23 mouse cellular contexts compared by ENCODE assay signal in the genomic region with DNA sequence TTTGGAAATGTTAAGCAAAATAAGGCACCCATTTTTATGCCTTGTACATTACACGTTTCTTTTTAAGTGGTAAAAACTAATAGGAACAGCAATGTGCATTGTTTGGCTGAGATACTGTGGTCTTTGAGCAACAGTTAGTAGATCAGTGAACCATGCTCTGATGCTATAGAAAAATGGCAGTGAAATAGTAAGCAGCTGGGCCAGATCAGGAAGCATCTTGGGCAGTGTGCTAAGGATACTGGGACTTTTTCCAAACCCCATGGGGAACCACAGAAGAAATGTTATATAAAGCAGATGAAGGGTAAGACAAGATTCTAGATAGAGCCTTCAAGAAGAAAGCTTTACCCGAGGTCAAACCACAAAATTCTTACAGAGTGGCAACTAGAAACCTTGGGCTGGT.
"Had no signal": no experiment of that assay in that cellular context is flagged by ENCODE, and none has a peak within 500 bp of the region (broad histone marks: within the 10 kb centered on the region; RNA-seq: fewer than 3 reads in every experiment).

No protein-coding gene starts in this region.

- H3K36me3 ChIP-seq: heart, embryonic 13.5 days; heart, embryonic 15.5 days; hindbrain, embryonic 12.5 days; limb, embryonic 13.5 days; limb, embryonic 15.5 days had no signal

- H3K9ac ChIP-seq: heart, embryonic 13.5 days; heart, embryonic 15.5 days; hindbrain, embryonic 12.5 days; hindbrain, embryonic 14.5 days; limb, embryonic 13.5 days; limb, embryonic 15.5 days had no signal

- DNase-seq: gastrocnemius, postnatal 14 days; gastrocnemius, postnatal 36 days; heart, adult 11 months; heart, adult 2 months; heart, postnatal 14 days; heart, postnatal 36 days; kidney, adult 11 months; kidney, adult 2 months; kidney, adult 9 months; kidney, postnatal 14 days; kidney, postnatal 36 days; layer of hippocampus, adult 9-11 months; layer of hippocampus, postnatal 36 days; left cerebral cortex, postnatal 4 days had no signal

- ATAC-seq: hindbrain, embryonic 16.5 days; intestine, embryonic 16.5 days had no signal

- H3K9me3 ChIP-seq: heart, embryonic 13.5 days; heart, embryonic 15.5 days; hindbrain, embryonic 12.5 days; limb, embryonic 13.5 days; limb, embryonic 15.5 days had no signal

- H3K4me2 ChIP-seq: heart, embryonic 11.5 days; heart, embryonic 13.5 days; heart, embryonic 15.5 days; hindbrain, embryonic 12.5 days; hindbrain, embryonic 14.5 days; limb, embryonic 13.5 days; limb, embryonic 15.5 days had no signal

- H3K4me3 ChIP-seq: heart, adult 2 months; heart, embryonic 13.5 days; heart, embryonic 15.5 days; hindbrain, embryonic 12.5 days; limb, embryonic 13.5 days; limb, embryonic 15.5 days had no signal

- H3K27me3 ChIP-seq: heart, embryonic 13.5 days; heart, embryonic 15.5 days; hindbrain, embryonic 12.5 days; limb, embryonic 13.5 days; limb, embryonic 15.5 days had no signal

- H3K27ac ChIP-seq: heart, adult 2 months; heart, embryonic 13.5 days; heart, embryonic 15.5 days; hindbrain, embryonic 12.5 days; hindbrain, embryonic 14.5 days; limb, embryonic 13.5 days; limb, embryonic 15.5 days had no signal

- H3K4me1 ChIP-seq: heart, embryonic 13.5 days; heart, embryonic 15.5 days; hindbrain, embryonic 12.5 days; limb, embryonic 13.5 days; limb, embryonic 15.5 days had no signal
